Mouse (Mus musculus) layer of hippocampus, postnatal 14 days (tissue): ENCODE measurements around the gene Scn2b. TPM values are rescaled to one million over a fixed set of nuclear protein-coding genes. Genes with fewer than 3 reads are reported as not detected.

Experiments
- DNase-seq, 2 experiments: peaks; one replicate each; pipeline ENCODE4 v3.0.0; 2021 to 2022; ENCODE audit warnings: low spot score in 2 of 2, mixed read lengths in 1 of 2
- total RNA-seq, 2 experiments: library from RNA; stranded (reverse); gene quantifications; 2 replicates each; pipeline ENCODE4 v1.2.3; 2021

Scn2b gene
- total RNA-seq, 2 experiments from 2014 or later, result 162 to 166 TPM

- no peak for DNase-seq
Measured at GRCm38 (mm10) chr9:45119316-45119953, 1.9 kb downstream of the Scn2b start.

GRCm38 (mm10) chr9:45119954-45120530 lies 2.5 kb downstream of the Scn2b start:
- DNase-seq, result no peak

GRCm38 (mm10) chr9:45120567-45120966 lies 3.0 kb downstream of the Scn2b start:
- DNase-seq, result no peak

GRCm38 (mm10) chr9:45121001-45121400 lies 3.4 kb downstream of the Scn2b start:
- DNase-seq, result peak; percentile 20 to 30

GRCm38 (mm10) chr9:45121769-45122168 lies 4.2 kb downstream of the Scn2b start:
- DNase-seq, result peak; percentile 76 to 80

GRCm38 (mm10) chr9:45122209-45122761 lies 4.7 kb downstream of the Scn2b start:
- peak; percentile 63 to 77 for DNase-seq

GRCm38 (mm10) chr9:45125211-45125610 lies 7.6 kb downstream of the Scn2b start:
- DNase-seq, result no peak

GRCm38 (mm10) chr9:45126941-45127340 lies 9.4 kb downstream of the Scn2b start:
- no peak for DNase-seq

GRCm38 (mm10) chr9:45130119-45130518 lies 12.5 kb downstream of the Scn2b start:
- no peak for DNase-seq

GRCm38 (mm10) chr9:45133484-45134310 lies 16.1 kb downstream of the Scn2b start:
- DNase-seq, result no peak

GRCm38 (mm10) chr9:45136442-45137169 lies 19.0 kb downstream of the Scn2b start:
- DNase-seq, result no peak

GRCm38 (mm10) chr9:45138191-45139032 lies 20.8 kb downstream of the Scn2b start, which contains the start of gene Scn4b:
Gene Scn4b, plus strand, starts transcription at chr9:45138395.
- DNase-seq, result peak in 1 of 2 experiments; percentile 15

GRCm38 (mm10) chr9:45139082-45139481 lies 21.5 kb downstream of the Scn2b start:
- DNase-seq, result no peak

- DNase-seq, result no peak
Measured at GRCm38 (mm10) chr9:45140945-45141344, 23.4 kb downstream of the Scn2b start.

GRCm38 (mm10) chr9:45142686-45143085 lies 25.1 kb downstream of the Scn2b start:
- no peak for DNase-seq

GRCm38 (mm10) chr9:45145533-45146266 lies 28.1 kb downstream of the Scn2b start:
- DNase-seq, result no peak

GRCm38 (mm10) chr9:45146267-45146597 lies 28.6 kb downstream of the Scn2b start:
- peak; percentile 76 to 81 for DNase-seq

- no peak for DNase-seq
Measured at GRCm38 (mm10) chr9:45150933-45151332, 33.4 kb downstream of the Scn2b start.

GRCm38 (mm10) chr9:45153361-45153760 lies 35.8 kb downstream of the Scn2b start:
- no peak for DNase-seq

- no peak for DNase-seq
Measured at GRCm38 (mm10) chr9:45167903-45168302, 50.3 kb downstream of the Scn2b start.
